Mouse (Mus musculus): ENCODE results near the gene Aatf. TPM values are rescaled to one million over a fixed set of nuclear protein-coding genes. Genes with fewer than 3 reads are reported as not detected.

The Aatf gene
- polyA plus RNA-seq, 1 experiment, result 7.3 TPM

DNA sequence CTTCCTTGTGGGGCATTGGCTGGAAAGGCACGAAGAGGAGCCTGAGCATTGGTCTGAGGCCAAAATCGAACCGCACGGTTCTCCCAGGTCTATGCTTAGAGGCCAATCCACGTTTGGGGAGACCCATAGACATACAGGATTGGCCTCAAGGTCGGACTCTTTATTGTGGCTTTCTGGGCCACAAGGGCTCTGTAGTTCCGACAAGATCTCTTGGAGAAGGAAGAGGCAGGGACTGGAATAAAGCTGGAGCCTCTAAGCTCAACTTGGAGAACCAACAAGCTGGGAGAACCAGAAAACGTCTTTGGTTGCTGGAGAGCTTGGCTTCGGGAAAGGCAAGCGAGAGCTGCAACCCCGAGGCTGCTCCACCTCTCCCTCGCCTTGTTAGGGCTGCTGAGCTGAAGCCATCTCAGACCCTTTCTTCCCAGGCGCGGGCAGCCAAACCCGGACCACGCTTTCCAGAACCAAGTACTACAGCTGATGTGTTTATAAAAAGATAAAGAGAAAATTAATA lies 10.1 kb upstream of the Aatf start:
- Histone ChIP-seq H3K27ac (ENCODE audit: insufficient read depth, low read length) (no peak overlapping the region), H3K4me1 (ENCODE audit: control insufficient read depth, insufficient read depth, low read length) (no peaks in the 10 kb centered on the region), H3K4me3 (ENCODE audit: insufficient read depth, low read length) (no peak overlapping the region)
- no peak for TF ChIP-seq POLR2A (IDR thresholded peaks at IDR 0.05; ENCODE audit: extremely low read depth, insufficient read depth, low read length)
- no peak for TF ChIP-seq CTCF (IDR thresholded peaks at IDR 0.05; ENCODE audit: extremely low read depth, insufficient read depth, low read length)

DNA sequence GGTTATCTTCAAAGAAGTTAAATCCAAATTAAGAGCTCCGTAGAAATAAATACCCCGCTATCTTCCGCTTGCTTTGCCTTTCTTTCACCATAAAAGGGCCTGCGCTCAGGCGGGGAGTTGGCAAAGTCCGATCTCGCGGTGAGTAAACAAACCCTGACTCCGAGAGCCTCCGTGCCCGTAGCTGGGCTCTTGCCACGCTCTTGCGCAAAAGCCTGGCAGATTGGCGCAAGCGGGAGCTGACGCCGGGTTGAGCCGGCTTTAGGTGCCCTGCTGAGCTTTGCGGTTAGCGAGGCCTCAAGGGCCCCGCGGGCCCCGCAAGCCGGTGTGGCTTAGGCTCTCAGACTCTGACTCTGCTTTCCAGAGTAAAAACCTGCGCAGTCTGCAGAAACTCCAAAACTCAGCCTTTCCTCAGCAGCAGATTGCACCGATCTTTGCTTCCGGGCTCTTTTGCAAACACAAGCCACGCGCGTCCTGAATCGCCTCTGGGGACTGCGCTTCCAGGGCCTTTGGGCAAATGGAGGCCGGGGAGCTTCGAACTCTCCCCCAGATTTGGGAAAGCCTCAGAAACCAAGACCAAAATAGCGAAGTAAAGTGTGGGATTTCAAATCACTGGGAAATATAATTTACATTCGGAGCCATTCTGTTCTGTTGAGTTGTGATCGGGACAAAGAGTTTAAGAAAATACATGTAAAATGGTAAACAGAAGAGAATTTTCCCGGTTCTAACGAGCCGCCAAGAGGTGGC lies 9.4 kb upstream of the Aatf start:
- Histone ChIP-seq H3K4me1 (ENCODE audit: control insufficient read depth, insufficient read depth, low read length) (no peaks in the 10 kb centered on the region), H3K4me3 (ENCODE audit: insufficient read depth, low read length) (no peak overlapping the region), H3K27ac (ENCODE audit: insufficient read depth, low read length) (no peak overlapping the region)
- TF ChIP-seq CTCF (IDR thresholded peaks at IDR 0.05; ENCODE audit: extremely low read depth, insufficient read depth, low read length) (no peak), POLR2A (IDR thresholded peaks at IDR 0.05; ENCODE audit: extremely low read depth, insufficient read depth, low read length) (no peak)

DNA sequence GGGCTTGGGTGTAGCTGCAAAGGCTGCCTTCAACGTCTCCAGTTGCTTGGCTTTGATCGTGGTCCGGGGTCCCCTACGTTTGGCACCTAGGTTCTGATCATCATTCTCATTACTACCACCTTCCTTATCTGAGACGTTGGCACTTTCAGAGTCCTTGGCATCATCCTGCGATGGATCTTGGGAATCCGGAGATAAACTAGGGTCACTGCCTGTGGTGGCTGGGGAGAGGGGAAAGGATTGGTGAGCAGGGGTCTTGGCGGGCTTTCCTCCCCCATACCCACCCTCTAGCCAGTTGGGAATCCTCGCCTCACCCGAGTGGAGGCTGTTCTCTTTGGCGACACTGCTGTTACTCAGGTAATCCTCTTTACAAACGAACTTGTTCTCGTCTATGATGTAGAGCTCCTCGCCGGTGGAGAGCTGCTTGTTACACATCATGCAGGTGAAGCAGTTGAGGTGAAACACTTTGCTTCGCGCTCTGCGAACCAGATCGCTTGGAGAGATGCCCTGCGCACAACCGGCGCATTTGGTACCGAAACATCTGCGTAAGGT lies 8.5 kb upstream of the Aatf start:
- Histone ChIP-seq H3K27ac (ENCODE audit: insufficient read depth, low read length) (no peak overlapping the region), H3K4me1 (ENCODE audit: control insufficient read depth, insufficient read depth, low read length) (no peaks in the 10 kb centered on the region), H3K4me3 (ENCODE audit: insufficient read depth, low read length) (no peak overlapping the region)
- TF ChIP-seq CTCF (IDR thresholded peaks at IDR 0.05; ENCODE audit: extremely low read depth, insufficient read depth, low read length) (no peak), POLR2A (IDR thresholded peaks at IDR 0.05; ENCODE audit: extremely low read depth, insufficient read depth, low read length) (no peak)

DNA sequence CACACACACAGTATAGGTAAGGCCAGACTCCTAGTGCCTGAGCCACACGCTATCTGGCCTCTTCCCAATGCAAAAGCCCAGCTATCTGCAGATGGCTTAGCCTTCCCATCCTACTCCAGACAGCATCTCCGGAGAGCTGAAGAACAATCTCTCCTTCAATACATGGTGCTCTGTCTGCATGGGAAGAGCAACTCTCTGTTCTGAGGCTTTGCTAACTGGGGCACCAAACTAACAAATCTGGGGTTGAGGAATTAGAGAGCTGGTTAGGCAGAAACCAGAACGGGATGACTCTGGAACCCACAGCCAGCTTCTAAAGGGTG lies 7.7 kb upstream of the Aatf start:
- no peak overlapping the region for H3K4me3 ChIP-seq (ENCODE audit: insufficient read depth, low read length)
- H3K27ac ChIP-seq (ENCODE audit: insufficient read depth, low read length), result no peak overlapping the region
- no peaks in the 10 kb centered on the region for H3K4me1 ChIP-seq (ENCODE audit: control insufficient read depth, insufficient read depth, low read length)
- TF ChIP-seq CTCF (IDR thresholded peaks at IDR 0.05; ENCODE audit: extremely low read depth, insufficient read depth, low read length), result no peak
- TF ChIP-seq POLR2A (IDR thresholded peaks at IDR 0.05; ENCODE audit: extremely low read depth, insufficient read depth, low read length), result no peak

DNA sequence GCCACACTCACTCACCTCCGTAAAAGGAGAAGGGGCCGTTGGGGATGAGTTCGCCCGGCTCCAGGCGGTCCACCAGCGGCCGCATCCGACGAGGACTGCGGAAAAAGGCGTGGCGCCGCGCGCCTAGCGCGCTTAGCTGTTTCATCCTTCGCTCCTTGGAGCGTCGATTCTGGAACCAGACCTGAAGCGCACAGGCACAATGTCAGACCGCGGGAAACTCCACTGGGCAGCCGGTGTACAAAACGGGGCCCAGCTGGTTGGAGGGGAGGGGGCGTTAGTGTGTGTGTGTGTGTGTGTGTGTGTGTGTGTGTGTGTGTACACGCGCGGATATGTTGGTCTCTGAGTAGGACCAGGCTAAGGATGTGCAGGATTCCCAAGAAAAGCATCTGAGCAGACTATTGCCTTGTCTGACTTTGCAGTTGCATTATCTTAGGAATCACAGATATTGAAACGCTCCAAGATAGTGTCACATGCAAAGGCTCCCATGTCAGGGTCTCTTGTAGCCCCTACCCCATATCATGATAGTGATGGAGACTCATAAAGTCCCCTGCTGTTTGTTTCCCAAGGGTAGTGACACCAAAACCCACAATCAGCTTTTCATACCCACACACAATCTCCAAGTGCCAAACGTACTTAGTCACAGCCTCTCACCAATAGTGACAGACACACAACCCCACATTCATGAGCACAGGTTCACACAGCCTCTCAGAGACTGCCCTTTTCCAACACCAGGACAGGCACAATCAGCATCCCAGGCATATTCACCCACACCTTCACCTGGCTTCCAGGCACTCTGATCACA lies 7.1 kb upstream of the Aatf start:
- H3K27ac ChIP-seq (ENCODE audit: insufficient read depth, low read length), result no peak overlapping the region
- no peaks in the 10 kb centered on the region for H3K4me1 ChIP-seq (ENCODE audit: control insufficient read depth, insufficient read depth, low read length)
- no peak overlapping the region for H3K4me3 ChIP-seq (ENCODE audit: insufficient read depth, low read length)
- no peak for TF ChIP-seq POLR2A (IDR thresholded peaks at IDR 0.05; ENCODE audit: extremely low read depth, insufficient read depth, low read length)
- TF ChIP-seq CTCF (IDR thresholded peaks at IDR 0.05; ENCODE audit: extremely low read depth, insufficient read depth, low read length), result no peak

DNA sequence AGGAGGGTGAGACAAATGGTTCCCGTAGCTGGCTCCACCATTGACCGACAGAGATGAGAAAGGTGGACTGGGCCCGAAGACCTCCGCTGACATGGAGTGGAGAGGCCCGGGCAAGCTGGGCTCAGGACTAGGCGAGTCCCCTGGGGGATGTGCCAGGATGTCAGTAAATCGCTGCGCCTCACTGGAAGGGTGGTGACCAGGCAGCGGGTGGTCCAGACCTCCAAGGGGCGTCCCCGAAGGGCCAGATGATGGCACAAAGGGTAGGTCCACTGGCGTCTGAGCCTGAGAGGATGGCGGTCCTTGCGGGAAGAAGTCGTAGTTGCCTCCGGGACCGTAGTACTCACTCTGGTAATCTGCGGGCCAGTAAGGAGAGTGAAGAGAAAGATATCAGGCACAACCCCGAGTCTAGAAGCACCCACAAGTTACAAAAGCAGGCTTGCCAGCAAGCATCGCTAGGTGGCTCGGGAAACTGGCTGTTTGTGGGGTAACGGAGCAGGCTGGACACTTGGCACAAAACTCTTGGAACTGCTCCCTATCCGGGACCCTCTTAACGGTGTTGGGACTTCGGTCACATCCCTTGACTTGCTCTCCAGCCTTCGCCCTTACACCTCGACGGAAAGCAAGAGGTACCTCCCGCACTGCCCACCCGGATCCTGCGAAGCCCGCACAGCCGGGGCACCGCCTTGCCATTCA lies 6.4 kb upstream of the Aatf start:
- Histone ChIP-seq H3K27ac (ENCODE audit: insufficient read depth, low read length) (no peak overlapping the region), H3K4me1 (ENCODE audit: control insufficient read depth, insufficient read depth, low read length) (no peaks in the 10 kb centered on the region), H3K4me3 (ENCODE audit: insufficient read depth, low read length) (no peak overlapping the region)
- TF ChIP-seq CTCF (IDR thresholded peaks at IDR 0.05; ENCODE audit: extremely low read depth, insufficient read depth, low read length) (no peak), POLR2A (IDR thresholded peaks at IDR 0.05; ENCODE audit: extremely low read depth, insufficient read depth, low read length) (no peak)

DNA sequence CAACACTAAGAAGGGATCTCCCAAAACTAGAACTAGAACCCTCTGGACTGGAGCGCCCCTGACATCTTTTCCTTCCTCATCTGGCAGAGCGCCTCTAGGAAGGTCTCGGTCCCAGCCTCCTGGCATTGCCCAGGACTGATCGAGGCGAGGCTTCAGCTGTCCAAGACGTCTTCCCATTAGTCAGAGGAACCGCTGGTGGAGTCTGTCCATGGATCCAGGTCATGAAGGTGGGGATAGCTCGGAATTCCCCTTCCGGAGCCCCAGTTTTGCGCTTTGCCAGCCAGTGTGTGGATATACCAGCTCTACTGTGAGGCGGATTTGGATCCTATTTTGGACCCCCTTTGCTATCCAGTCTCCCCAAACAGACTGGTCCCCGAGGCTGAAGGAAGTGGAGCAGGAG lies 5.7 kb upstream of the Aatf start:
- Histone ChIP-seq H3K27ac (ENCODE audit: insufficient read depth, low read length) (no peak overlapping the region), H3K4me3 (ENCODE audit: insufficient read depth, low read length) (no peak overlapping the region), H3K4me1 (ENCODE audit: control insufficient read depth, insufficient read depth, low read length) (no peaks in the 10 kb centered on the region)
- TF ChIP-seq POLR2A (IDR thresholded peaks at IDR 0.05; ENCODE audit: extremely low read depth, insufficient read depth, low read length) (no peak), CTCF (IDR thresholded peaks at IDR 0.05; ENCODE audit: extremely low read depth, insufficient read depth, low read length) (no peak)

DNA sequence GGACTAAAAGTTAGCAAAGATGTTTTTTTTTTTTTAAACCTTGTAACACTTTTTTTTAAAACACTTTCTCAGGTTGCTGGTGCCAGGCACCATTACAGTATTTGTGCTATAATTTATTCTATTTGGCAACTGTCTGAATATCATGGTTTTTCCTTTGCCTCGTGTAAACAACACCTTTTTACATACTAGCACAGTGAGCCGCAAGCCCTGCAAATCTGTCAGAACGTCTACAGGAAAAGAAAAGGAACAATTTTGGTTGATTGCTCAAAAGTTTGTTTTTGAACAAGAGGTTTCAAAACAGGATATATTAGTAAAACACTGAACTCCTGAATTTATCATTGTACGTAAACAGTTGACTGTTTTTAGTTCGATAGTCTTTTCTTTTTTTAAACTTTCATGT lies 4.9 kb upstream of the Aatf start:
- Histone ChIP-seq H3K4me1 (ENCODE audit: control insufficient read depth, insufficient read depth, low read length) (no peaks in the 10 kb centered on the region), H3K4me3 (ENCODE audit: insufficient read depth, low read length) (no peak overlapping the region), H3K27ac (ENCODE audit: insufficient read depth, low read length) (no peak overlapping the region)
- no peak for TF ChIP-seq POLR2A (IDR thresholded peaks at IDR 0.05; ENCODE audit: extremely low read depth, insufficient read depth, low read length)
- no peak for TF ChIP-seq CTCF (IDR thresholded peaks at IDR 0.05; ENCODE audit: extremely low read depth, insufficient read depth, low read length)

DNA sequence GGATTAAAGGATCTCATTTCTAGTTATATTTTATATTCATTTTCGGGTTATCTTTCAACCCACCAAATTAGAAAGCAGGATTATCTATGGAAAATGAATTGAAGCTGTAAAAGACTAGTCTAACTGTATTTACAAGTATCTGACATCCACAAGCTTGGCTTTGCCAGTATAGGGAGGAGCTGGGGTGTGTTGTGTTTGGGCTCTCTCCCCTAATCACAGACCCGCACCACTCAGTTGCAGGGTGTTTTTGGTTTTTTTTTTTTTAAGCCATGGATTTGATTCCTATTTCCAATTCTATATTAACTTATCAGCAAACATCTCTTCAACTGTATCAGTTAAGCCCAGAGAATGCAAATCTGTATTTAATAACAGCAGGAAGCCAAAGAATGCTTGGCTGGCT lies 4.1 kb upstream of the Aatf start:
- Histone ChIP-seq H3K4me3 (ENCODE audit: insufficient read depth, low read length) (no peak overlapping the region), H3K27ac (ENCODE audit: insufficient read depth, low read length) (no peak overlapping the region), H3K4me1 (ENCODE audit: control insufficient read depth, insufficient read depth, low read length) (peaks cover 2% of the 10 kb centered on the region; the same call in 1 of the 2 replicates)
- TF ChIP-seq CTCF (IDR thresholded peaks at IDR 0.05; ENCODE audit: extremely low read depth, insufficient read depth, low read length) (no peak), POLR2A (IDR thresholded peaks at IDR 0.05; ENCODE audit: extremely low read depth, insufficient read depth, low read length) (no peak)
